Mouse (Mus musculus): ENCODE results near the gene Kank1.

The Kank1 gene

DNA sequence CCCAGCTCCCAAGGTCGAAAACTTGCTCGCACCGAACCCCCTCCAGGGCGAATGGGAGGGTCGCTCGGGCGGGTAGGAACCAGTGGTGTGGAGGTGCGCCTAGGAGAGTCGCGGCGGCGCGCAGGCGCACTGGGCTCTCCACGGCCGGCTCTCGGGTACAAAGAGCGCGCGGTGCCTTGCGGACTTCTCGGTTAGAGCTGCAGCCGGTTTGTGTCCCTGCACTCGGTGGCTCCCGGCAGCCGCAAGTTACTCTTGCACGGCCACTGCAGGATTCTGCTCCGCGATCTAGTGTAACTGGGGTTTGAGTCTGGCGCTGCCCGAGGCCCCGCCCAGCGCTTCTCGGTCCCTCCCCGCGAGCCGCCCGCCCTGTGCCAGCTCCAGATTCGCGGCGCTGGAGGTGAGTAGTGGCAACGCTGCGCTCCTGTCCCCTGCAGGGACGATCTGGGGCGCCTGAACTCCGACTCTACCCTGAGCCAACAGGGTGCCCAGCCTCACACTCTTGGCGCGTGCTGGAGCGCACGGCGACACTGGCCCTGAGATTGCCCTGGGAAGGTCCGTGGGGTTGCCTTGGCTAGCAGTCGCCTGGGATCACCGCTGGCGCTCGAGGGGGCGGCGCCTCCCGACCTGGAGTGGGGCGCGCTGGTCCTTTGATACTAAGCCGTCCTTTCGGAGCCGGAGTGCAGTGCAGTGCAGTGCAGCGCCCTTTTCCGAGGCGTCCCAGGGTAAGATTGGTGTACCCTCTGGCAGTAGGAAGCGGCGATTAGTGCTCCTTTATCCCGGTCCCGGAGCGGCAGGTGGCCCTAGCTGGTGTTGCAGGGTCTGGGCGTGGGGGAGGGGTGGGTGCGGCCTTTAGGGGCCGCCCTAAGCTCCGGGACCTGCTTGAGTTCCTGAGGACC lies at the start of gene Kank1:
Gene Kank1 (plus strand): TSS at position 380 of the 896 bp plus-strand sequence.
- DNase-seq (ENCODE audit: low read depth, low spot score): peak; percentile 64

DNA sequence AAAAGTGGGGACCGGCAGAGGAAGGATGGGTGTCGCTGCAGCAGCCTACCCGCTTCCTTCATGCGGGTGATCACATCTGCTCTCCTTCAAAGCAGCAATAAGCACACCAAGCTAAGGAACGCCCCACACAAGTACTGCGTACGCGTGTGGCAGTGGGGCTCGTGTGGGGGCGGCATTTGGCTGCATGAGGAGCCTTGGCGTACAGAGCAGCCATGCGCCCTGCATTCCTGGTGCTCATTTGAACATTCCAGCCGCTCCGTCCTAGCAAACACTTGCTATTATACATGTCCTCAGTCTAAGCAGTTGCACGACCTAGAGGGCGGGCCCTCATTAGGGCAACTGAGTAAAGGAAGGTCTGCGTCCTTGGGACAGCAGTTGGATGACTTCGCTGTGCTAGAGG lies 49.1 kb upstream of the Kank1 start:
- no peak for DNase-seq (ENCODE audit: low read depth, low spot score)

DNA sequence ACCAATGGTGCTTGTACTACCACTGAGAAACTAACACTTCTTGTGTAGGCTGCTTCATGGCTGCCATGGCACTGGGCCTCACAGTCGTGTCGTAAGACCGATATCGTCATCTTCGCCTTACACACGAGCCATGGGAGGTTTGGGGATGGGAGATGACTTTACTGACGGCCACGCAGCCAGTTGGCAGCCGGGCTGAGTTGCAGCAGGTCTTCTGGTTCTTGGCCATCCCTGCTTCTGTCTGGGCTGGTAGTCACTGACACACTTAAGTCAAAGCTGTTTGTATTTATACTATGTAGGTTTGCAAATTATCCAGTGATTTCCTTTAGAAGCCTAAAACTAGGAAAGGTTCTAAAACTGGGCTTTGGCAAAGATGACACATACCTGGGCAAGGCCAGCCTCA lies 43.0 kb upstream of the Kank1 start:
- no peak for DNase-seq (ENCODE audit: low read depth, low spot score)

DNA sequence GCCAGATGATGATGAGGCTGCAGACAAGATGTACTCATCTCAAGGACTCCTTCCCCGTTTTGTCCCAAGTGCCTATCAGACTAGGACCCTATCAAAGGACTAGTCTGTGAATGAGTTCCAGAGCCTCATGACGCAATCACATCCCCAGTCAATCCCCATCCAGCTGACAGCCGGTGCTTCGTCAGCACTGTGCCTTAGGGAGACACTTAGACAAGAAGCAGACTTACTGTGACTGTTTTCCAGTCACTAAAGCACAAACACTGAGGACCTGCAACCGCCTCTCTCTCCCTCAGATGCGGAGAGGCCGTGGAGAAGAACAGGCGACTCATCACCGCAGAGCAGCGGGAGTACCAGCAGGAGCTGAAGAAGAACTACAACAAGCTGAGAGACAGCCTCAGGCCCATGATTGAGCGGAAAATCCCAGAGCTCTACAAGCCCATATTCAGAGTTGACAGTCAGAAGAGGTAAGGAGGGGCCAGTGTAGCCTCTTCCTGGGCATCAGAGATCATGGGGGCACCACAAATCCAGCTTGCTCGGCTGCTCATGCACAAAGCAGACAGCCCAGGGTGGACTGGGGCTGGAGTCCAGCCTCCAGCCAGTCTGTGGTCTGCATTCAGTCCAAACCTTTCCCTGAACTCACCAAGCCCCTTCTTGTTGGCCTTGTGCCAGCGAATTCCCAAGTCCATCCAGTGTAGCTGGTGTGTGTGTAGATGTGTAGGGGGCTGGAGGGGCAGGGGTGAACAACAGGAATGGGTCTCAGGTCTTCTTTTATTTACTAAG lies 36.5 kb upstream of the Kank1 start:
- DNase-seq (ENCODE audit: low read depth, low spot score): no peak

DNA sequence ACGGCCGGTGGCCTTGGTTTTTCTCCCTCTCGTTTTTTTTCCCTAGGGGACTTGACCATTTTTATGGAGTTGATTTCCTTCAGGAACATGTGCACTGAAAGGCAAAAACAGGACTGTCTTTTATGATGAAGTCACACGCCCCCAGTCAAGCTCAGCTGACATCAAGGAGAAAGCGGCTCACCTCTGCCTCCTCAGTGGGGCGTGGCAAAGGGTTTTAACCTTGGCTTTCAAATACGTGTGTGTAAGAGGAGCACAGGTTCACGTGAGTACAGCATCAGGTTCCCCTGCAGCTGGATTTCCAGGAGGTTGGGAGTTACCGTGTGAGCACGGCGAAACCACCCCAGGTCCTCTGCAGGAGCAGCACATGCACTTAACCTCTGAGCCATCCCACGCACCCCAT lies 33.7 kb upstream of the Kank1 start:
- no peak for DNase-seq (ENCODE audit: low read depth, low spot score)

DNA sequence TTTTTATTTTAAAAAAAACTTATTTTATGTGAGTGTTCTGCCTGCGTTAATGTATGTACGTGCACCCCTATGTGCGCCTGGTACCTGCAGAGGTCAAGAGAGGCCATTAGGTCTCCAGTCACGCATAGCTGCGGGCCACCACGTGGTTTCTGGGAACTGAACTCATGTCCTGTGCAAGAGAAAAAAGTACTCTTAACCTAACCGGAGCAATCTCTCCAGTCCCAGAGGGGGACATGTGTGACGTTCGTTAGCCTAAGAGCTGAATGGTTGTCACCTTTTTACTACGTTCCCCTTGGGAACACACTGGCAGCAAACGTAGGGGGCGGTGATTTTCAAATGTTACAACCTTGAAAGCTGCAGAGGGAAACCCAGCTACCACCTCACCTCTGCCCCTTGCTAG lies 29.8 kb upstream of the Kank1 start:
- no peak for DNase-seq (ENCODE audit: low read depth, low spot score)

DNA sequence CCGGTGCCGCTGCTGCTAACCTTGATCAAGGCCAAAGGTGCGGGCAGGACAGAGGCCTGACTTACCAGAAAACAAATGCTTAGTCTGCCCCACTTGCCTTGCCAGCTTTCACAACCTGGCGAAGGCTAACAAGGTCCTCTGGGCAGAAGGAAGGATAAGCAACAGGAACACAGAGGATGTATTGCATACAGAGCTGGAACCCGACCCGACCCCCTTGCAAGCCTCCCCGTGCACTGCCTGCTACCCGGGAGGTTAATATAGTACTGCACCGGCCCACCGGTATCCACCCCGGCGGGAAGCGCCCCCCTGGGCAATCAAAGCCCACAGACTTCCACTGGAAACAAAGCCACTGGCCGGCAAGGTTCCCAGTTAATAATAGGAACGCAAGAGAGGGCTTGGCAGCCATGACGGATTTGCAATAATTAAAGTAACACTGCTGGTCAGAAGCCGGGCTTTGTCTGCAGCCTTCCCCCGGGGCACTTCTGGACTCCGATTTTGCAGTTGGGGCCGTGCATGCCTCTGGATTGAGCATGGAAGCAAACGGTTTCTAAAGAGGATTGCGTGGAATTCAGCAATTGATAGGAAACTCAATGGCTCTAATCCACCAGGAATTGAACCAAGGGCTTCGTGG lies 28.9 kb upstream of the Kank1 start:
- peak; percentile 23 for DNase-seq (ENCODE audit: low read depth, low spot score)

DNA sequence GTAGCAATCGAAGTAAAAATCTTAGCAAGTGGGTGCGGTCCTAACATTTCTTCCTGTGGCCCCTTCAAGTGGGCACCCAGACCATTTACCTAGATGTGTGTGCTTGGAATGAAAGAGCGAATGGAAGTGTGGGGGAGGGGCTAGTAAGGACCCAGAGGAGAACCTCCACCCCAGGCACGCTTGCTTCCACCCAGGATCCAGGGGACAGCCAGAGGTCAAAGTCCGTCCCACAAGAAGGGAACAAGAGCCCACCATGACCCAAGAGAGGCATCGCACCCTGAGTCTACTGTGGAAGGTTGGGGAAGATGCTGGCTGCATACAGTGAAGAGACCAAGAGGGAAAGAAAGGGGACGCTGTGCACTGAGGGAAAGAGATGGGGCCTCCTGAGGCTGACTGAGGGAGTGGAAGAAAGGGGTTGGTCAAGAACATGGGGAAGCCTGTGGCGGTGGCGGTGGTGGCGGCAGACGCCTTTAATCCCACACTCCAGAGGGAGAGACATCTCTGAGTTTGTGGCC lies 28.1 kb upstream of the Kank1 start:
- DNase-seq (ENCODE audit: low read depth, low spot score): no peak

DNA sequence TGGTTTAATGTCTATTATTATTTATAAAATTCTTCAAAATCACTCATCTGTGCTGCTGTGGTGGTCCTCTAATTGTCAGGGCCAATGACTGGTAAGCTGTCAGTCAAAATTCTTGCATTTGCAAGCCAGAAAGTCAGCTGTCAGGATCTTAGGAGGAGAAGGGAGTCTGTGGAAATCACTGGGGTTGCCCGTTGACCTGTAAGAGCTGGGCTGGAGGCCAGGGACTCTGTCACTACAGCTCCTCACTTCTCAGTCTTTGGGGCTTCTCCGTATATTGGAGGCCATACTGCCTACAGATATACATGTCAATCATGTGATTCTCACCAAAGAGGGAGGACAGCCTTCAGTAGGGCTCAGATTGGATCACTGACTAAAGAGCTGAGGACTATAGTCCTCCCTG lies 16.2 kb upstream of the Kank1 start:
- DNase-seq (ENCODE audit: low read depth, low spot score): no peak

DNA sequence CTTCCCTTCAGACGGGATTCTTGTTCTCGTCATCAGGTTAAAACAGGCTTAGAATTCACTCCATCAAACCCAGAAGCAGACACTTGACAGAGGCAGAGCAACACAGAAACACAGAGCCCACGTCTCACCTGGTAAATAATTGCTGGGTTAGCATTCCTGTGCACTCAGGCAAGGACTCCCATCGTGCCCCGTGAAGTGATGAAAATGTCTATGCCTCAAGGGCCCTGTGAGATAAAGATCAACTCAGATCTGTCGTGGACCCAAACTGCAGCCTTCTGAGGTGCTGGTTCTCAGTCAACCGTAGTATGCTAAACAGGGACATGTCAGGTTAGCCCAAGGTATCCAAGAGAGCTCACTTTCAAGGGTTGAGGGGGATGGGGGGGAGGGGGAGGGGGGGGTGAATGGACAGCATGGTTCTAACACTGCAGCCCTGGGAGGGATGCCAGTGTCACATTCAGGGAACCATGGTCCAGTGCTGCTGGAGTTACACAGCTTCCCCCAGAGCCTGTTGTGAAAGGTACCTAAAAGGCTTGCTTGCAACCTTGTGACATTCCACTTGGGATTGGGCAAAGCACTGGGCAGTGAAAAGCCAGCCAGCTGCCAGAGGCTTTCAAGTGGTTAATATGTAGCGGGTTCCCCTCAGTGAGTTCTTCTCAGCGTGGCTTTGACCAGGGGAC lies 14.7 kb upstream of the Kank1 start:
- DNase-seq (ENCODE audit: low read depth, low spot score): no peak

DNA sequence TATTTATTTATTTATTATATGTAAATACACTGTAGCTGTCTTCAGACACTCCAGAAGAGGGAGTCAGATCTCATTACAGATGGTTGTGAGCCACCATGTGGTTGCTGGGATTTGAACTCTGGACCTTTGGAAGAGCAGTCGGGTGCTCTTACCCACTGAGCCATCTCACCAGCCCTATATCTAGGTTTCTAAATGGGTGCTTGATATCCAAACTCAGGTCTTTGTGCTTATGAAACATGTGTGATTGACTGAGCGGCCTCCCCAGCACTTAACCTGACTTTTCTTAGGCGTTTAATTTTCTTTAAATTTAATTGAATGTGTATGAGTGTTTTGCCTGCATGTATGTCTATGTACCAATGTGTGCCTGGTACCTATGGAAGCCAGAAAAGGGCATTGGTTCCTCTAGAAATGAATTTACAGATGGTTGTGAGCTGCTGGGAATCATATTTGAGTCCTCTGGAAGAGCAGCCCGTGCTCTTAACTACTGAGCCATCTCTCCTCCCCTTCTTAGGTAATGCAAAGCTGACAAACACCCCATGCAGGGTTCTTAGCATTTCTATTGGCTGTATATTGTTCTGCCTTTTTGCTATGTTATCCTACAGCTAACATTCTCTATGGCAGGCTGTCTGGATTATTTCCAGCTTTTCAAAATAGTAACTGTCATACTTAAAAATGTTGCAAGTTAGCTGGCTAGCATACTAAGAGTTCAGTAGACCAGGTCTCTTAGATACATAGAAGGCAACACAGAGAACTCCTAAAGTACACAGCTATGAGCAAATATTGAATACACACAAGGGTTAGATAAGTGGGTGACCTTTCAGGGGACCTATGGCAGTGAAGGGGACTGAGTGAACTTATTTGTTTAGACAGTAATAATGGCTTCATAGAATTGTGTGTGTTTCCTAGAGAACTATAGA lies 6.5 kb upstream of the Kank1 start:
- DNase-seq (ENCODE audit: low read depth, low spot score): no peak

DNA sequence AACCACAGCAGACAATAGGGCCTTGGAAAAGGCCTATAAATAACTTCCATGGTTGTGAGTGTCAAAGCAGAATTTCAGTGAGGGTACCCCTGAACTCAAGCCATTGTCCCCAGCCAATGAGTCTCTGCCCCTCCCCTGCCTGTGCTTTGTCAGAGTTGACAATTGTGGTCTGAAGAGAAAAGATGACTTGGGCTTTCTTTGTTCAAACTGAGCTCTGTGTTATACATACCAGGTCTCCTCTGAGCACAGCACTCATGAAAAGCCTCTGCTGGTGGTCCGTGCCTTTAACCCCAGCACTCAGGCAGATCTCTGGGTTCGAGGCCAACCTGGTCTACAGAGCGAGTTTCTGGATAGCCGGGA lies 5.8 kb upstream of the Kank1 start:
- no peak for DNase-seq (ENCODE audit: low read depth, low spot score)

DNA sequence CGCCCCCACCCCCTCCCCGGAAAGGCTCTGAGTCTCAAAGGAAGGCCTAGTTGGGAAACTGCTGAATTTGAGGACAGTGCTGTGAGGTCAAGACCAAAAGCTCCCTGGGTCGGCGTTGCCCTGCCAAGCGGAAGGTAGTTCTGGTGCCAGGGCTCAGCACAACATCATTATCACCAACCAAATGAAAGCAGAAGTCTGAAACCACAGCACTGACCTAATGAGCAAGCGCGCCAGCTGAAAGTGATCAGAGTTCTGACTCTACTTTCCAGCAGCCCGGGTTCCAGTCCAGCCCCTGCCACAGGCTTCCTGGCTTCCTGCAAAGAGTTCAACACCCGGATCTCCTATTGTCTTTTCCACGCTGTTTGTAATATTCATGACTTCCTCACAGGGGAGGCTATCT lies 4.7 kb upstream of the Kank1 start:
- DNase-seq (ENCODE audit: low read depth, low spot score): no peak

DNA sequence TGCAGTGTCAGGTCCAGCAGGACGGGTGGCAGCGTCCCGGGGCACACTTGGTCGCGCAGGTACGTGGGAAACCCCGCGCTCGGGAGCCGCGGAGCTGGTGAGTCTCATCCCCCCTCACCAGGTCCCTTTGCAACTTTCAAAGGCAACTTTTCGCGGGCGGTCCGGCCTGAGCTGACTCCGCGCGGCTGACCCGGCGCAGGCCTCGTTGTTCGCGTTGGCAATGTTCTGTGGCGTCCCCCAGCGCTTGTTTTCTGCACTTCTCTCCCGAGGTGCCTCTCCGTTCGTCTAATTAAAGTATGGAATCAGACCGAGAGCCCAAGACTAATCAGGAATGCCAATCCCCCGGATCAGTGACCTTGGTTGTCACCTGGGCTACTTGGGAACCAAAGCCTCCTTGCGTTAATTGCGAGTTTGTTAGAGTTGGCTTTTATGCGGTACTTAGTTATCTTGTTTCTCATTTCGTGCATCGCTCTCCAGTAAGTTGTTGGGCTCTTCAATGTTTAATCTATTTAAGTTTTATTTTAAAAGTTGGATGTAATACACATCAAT lies 791 bp downstream of the Kank1 start:
- DNase-seq (ENCODE audit: low read depth, low spot score): peak; percentile 23

DNA sequence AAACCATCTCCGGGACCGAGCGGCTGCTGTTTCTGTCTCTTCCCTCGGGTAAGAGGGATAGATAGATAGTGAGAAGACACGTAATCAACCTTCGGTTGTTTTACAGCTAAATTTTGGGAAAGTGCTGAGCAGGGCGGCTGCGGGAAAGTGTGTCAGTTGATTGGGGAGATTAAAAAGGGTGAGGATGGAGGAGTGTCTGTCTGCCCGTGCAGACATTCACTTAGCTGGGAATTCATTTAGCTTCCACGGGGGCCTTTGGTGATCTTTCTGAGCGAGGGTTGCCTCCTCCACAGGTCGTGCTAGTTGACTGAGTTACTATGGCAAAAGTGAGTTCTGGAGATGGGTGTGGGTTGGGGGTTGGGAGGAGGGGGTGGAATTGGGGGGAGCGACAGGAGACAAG lies 1.3 kb downstream of the Kank1 start:
- DNase-seq (ENCODE audit: low read depth, low spot score): no peak

DNA sequence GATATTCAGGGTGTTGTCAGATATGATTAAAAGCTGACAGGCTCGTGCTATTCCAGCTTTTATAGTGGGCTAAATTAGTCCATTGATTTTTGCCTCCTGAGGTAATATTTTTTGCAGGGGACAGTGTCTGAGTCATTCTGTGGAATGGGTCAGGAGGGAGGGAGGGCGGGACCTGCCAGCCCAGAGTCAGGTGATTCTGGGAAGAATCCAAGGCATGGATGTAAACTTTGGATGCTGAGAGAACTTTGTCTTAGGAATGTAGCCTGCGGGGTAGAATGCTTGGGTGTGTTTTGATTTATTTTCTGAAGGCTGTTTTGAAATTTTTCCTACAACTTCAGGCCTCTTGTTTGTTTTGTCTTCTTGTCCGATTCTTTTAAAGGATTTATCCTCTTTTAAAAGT lies 6.8 kb downstream of the Kank1 start:
- DNase-seq (ENCODE audit: low read depth, low spot score): no peak

DNA sequence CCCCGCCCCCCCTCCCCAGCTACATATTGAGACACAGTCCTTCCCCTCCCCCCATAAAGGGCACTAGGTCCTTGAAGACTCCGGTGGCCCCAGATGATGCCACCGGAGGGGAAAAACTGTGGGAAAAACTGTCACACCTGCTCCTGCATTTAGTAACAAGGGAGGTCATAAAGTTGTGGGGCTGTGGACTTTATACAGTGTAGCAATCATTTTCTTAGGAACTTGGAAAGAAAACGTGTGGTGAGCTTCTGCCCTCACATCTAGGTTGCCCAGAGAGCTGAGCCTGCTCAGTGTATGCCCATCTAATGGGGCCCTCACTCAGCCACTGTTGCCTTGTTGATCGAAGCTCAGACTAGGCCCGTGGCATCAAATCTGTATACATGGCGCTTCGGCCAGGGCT lies 9.3 kb downstream of the Kank1 start:
- no peak for DNase-seq (ENCODE audit: low read depth, low spot score)

DNA sequence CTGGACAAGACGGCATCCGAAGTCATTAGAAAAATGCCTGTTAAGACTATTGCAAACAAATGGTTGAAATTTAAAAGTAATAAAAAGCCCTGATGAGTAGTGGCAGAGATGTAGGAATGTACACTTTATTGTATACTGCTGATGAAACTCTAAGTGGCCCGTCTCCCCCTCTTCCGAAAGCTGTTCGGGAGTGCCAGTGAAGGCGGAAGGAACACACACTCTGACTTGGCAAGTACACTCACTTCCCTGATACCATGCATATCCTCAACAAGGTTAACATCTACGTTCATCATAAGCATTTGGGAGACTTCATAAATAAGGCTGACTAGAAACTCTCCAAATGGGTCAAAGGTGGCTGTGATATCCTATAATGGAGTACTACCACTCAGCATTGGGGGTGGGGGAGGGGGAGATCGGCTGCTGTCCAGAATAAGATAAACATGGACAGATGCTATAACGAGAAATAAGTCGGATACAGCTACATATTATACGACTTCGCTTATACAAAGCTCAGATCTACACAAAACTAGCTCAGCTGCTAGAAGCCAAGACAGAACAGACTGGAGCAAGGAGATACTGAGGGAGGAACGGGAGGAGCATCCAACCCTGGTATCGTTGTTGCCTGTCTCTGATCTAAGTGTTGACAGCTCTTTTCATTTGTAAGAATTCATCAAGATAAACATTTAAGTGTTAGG lies 11.2 kb downstream of the Kank1 start:
- DNase-seq (ENCODE audit: low read depth, low spot score): no peak

DNA sequence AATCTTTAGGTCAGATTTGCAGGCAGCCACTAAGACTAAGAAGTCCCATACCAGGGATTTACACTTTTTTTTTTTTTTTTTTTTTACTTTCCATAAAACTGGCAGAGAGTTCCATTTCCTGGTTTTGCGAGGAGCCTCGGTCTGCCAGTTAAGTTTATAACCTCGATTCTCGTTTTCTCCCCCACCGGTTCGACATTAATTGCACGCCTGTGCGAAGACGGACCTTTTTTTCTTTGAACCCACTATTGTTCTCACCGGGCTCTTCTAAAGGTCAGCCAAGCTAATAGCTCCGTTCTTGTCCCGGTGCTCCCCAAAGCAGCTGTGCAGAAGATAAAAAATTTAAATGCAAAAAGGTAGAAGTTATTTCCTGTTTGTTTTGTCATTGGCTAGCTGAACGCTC lies 12.5 kb downstream of the Kank1 start:
- no peak for DNase-seq (ENCODE audit: low read depth, low spot score)

DNA sequence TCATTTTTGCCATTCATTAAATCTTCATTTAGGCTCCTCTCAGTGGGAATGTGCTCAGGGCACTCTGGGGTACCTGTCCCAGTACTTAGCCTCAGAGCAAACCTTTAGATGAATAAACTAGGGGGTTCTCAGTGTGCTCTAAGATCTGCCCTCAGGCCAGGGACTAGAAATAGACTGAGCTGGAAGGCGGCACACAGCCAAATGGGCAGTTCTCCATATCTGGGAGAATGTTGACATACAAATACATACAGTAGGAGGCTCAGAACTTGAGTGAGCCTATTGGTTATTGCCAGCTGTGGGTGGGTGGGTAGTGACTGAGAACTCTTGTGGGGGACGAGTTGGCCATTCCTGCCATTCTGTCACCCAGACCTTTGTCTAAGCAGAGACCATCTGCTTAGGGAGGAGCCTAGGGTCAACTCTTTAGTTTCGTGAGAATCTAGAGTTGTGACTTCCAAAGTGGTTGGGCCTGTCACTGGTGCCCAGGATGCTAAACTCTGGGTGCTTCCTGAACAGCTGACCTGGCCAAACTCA lies 14.9 kb downstream of the Kank1 start:
- no peak for DNase-seq (ENCODE audit: low read depth, low spot score)

All from embryo, embryonic 11.5 days (tissue).